Mouse (Mus musculus): ENCODE results near the gene Mrps11.

DNA sequence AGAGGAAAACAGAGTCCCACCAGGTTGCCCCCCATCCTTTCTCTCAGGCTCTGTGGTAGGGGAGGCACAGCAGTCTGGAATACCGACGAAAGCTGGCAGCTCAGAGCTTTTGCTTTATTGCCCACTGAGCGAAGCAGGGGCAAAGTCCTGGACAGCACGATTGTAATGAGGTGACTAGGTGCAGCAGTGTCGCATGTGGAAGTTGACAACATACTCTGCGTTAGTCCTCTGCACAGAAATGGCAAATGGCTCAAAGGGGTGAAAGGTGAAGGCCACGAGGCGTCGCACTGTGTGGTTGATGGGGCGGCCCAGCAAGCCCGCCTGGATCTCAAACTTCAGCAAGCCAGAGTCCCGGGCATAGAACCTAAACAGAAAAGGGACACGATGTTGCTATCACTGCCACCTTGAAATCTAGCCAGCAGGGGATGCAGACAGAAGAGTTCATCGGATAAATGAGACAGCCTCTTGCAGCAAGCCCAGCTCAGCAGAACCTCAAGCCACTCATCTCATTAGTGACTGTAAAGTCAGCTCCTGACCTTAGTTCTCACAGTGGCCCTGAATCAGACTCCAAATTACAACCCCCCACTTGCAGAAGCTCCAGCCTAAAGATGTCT is 44.9 kb downstream of the Mrps11 start:
- TF ChIP-seq CTCF (conservative IDR thresholded peaks at IDR 0.05; ENCODE audit: insufficient read depth, insufficient read length, low read depth, low read length) (no peak), POLR2A (IDR thresholded peaks at IDR 0.05; ENCODE audit: low read depth, low read length) (no peak)
